Mouse (Mus musculus): ENCODE measurements around the gene Vps11.
"Not testable (repeated sequence)": the region's sequence is repeated elsewhere in the genome, so short reads cannot be mapped to it uniquely, and the experiment has no call there.

The Vps11 gene

DNA sequence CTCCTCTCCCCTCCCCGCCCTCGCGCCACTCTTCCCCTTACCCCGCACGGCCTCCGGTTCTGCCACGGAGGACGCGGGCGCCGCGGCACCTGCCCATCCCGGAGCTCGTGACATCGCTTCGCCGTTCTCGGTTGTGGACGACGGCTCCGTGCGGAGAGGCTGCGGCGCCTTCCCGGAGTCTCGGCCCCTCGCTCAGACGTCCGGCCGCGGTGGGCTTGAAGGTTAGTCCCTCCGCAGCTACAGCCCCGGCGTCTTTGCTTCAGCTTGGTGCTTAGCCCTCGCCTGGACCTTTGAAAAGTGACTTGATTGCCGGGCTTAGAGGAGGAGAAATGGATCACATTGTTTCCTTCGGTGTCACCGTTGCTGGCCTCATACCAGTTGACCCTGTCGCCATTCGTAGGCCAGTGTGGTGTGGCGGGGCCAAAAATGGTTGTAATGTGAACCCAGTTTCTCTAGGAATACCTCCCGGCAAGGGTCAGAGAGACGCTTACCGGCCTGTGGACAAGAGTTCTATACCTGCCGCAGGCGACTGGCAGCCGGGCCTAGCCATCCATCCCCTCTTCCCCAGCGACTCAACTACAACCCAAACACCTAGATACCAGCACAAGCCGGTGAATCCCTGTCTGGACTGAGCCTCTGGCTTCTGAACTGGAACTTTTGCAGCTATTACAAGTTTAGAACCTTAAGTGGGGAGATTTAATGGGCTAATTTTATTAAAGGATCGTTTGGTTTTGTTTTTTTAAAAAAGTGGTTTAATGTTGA is 26.0 kb downstream of the Vps11 start:
- in situ Hi-C loops (cut with MseI, MboI) = no loop called here

DNA sequence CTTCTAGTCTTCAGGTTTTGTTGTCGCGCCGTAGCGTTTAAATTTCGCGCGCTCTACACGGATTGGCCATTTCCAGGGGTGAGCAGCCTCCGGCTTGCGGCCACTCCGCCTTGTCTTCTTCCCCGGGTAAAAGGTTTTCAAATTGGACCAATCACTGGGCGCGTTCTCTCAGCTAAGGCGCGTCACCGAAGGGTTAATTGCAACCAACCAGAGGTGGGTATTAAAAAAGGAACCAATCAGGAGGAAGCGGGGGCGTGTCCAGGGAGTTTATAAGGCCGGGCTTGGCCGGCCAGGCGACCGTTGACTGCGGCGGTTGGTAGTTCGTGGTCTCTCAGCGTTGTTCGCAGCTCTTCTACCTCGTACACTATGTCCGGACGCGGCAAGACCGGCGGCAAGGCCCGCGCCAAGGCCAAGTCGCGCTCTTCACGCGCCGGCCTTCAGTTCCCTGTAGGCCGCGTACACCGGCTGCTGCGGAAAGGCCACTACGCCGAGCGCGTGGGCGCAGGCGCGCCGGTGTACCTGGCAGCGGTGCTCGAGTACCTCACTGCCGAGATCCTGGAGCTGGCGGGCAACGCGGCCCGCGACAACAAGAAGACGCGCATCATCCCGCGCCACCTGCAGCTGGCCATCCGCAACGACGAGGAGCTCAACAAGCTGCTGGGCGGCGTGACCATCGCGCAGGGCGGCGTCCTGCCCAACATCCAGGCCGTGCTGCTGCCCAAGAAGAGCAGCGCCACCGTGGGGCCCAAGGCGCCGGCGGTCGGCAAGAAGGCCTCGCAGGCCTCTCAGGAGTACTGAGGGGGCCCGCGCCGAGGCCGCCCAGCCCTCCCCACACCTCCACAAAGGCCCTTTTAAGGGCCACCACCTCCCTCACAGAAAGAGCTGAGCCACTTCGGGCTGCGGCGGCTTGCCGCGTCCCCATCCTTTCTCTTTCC is 26.8 kb downstream of the Vps11 start, which contains the start of gene H2afx:
TSS of gene H2afx (plus strand) at position 299 of the 935 bp plus-strand sequence.
- in situ Hi-C loops (cut with MseI, MboI) = no loop called here

DNA sequence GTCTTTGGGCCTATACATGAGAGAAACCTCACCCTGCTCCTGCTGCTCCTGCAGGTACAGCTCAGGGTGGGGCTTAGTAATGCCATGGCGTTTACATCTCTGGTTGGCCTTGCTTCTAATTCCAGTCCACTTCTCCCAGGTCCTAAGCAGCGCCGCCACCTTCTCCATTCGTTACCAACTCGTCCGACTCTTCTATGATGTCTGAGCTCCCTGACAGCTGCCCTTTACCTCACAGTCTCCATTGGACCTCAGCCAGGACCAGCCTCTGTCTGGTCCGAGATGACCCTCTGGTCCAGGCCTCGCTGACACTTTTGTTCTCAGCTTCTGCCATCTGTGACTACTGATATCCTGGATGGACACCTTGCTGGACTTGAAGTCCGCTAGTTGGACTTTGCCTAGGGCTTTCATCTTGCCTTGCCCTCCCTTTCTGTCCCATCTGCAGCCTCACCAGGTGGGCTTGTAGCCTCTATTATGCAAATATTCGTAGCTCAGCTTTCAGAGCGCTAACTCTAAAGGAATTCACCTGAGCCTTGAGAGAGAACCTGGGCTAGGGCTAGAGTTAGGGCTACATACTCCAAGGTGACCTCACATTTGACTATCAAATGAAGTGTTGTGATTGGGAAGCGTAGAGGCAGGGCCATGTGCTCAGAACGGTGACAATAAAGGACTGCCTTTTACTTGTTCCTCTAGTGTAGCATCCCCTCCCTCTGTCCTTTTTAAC is 28.4 kb downstream of the Vps11 start:
- in situ Hi-C loops (cut with MseI, MboI) = no loop called here

DNA sequence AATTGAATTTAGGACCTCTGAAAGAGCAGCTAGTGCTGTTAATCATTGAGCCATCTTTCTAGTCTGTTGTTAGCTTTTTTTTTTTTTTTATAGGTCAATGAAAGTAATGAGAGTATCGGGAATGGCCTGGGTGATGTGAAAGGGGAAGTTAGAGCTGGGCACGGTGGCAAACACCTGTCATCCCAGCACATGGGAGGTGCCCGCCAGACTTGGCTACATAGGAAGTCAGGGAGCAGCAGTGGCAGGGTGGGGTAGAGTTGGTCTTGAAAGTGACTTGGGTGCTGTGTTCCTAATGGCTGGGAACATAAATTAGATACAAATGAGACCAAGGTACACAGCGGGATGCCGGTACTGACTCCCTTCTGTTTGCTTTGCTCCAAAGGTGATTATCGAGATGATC is 30.7 kb downstream of the Vps11 start:
- in situ Hi-C loops (cut with MseI, MboI) = no loop called here

DNA sequence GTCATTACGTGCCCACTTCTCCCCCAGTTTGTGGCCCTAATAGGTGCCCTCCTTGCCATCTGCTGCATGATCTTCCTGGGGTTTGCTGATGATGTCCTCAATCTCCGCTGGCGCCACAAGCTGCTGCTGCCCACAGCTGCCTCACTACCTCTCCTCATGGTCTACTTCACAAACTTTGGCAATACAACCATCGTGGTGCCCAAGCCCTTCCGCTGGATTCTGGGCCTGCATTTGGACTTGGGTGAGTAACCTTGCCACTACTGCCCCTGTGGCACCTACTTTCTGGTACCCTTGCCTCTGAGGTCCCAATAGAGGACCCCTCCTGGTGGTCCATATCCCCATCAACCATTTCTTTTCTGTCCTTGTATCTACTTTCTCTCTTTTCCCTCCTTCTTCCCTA is 33.5 kb downstream of the Vps11 start:
- in situ Hi-C loops (cut with MseI, MboI) = no loop called here

DNA sequence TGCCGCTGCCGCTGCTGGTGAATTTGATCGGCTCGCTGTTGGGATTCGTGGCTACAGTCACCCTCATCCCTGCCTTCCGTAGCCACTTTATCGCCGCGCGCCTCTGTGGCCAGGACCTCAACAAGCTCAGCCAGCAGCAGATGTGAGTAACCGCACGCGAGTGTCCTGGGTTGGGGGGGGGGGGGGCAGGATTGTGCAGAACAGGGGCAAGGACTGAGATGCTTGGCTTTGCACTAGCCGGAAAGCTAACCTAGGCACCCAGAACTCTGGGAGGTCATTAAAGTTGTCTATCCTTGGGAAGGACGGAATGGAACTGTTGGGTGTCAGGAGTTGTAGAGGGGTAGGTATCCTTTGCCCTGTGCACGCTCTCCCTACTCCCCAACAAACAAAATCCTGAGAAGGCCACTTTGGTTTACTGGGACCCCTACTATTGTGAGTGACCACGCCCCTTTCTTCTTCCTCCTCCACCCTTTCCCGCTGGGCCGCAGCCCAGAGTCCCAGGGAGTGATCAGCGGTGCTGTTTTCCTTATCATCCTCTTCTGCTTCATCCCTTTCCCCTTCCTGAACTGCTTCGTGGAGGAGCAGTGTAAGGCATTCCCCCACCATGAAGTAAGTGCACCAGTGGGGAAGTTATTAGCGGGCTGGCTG is 34.3 kb downstream of the Vps11 start:
- in situ Hi-C loops (cut with MseI, MboI) = no loop called here

DNA sequence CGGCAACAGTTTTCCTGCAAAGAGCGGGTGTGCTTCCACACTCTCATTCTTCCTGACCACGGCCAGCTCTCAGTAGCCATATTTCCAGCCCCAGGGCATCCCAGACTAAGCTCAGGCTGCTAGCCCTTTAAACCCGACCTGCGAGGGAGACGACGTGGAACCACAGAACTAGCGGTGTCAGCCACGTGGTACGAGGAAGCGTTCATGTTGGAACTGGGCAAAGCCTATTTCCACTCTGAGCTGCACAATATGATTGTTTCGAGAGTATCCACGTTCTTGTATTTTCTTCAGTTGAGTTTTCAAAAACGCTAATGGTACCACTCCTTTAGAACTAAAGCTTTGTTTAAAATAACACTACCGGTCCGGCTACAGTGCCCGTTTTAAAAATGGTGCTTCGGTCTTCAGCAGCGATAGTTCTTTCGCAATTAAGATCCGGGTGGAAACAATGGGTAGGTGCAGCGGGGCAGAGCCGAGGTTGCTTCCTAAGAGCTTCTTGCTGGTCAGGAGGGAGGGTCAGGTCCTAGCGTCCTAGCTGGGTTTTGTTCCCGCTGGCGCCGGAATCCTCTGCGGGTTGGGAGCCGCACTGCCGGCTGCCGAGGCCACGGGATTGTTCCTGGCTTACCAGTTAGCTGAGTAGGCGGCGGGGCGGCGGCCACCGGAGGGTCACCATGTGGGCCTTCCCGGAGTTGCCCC is 35.0 kb downstream of the Vps11 start:
- in situ Hi-C loops (cut with MseI, MboI) = no loop called here

DNA sequence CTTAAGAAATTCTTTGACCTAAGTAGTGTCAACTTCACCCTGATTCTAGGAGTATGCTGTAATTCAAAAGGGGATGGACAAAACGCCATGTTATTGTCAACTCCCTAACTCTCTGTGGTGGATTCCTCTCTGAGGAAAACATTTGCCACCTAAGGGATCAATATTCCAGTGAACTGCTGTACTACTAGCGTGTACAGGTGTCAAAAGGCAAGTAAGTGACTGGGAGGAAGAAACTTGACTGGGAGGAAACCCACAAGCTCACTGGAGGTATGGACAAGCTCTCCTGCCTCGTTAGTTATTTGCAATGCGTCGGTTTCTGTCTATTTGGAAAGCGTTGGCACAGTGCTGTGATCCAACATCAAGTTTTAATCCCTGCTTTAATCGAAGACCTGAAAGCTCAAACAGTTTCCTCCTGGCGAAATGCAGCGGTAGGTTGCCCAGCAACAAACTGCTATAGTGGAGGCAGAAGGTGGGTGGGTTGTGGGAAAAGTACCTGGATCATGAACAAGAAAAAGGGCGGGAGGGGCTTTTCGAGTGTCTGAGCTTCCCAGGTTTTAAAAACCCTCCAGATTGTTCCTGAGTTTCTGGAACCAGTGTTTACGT is 35.6 kb downstream of the Vps11 start, which contains the start of gene Dpagt1:
TSS of gene Dpagt1 (plus strand) at position 252 of the 603 bp plus-strand sequence.
- in situ Hi-C loops (cut with MseI, MboI) = no loop called here

DNA sequence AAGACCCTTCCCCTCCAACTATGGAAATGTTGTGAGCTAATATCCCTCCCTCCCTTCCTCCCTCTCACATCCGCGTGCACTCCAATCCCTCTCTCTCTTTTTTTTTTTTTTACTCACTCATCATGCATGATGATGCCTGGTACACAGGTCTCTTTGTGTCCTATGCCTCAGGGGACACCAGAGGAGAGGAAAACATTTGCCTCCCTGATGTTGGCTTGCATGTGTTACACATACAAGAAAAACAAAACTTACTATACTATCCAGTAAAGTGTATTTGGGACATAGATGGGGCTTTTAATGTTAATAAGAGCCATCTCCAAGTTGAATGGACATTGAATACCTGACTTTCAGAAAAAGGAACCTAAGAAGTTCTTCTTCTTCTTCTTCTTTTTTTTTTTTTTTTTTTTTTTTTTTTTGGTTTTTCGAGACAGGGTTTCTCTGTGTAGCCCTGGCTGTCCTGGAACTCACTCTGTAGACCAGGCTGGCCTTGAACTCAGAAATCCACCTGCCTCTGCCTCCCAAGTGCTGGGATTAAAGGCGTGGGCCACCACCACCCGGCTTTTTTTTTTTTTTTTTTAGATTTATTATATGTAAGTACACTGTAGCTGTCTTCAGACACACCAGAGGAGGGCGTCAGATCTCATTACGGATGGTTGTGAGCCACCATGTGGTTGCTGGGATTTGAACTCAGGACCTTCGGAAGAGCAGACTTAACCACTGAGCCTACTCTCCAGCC is 36.3 kb downstream of the Vps11 start:
- in situ Hi-C loops (cut with MseI, MboI) = not testable (repeated sequence)

DNA sequence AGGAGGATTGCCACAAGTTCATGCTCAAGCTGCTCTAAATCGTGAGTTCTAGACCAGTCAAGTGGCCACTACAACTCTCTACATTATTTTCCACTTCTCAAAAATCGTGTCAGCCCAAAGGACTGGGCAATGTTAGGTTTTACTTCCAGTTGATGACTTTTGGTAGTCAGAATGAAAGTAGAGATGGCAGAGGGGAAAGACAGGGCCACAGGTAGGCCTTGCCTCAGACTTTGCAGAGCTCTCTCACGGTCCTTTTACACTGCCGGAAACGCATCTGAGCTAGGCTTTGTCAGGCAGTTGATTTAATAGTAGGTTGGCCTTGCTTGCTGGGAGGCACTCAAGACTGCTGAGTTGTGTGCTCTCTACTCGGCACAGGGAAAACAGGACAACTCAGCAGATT is 37.3 kb downstream of the Vps11 start:
- in situ Hi-C loops (cut with MseI, MboI) = no loop called here

DNA sequence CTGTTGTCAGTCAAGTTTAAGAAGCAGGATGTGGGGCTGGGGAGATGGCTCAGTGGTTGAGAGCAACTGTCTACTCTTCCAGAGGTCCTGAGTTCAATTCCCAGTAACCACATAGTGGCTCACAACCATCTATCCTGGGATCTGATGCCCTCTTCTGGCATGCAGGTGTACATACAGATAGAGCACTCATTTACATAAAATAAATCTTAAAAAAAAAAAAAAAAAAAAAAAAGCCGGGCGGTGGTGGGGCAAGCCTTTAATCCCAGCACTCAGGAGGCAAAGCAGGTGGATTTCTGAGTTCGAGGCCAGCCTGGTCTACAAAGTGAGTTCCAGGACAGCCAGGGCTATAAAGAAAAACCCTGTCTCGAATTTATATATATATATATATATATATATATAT is 37.8 kb downstream of the Vps11 start:
- in situ Hi-C loops (cut with MseI, MboI) = not testable (repeated sequence)

DNA sequence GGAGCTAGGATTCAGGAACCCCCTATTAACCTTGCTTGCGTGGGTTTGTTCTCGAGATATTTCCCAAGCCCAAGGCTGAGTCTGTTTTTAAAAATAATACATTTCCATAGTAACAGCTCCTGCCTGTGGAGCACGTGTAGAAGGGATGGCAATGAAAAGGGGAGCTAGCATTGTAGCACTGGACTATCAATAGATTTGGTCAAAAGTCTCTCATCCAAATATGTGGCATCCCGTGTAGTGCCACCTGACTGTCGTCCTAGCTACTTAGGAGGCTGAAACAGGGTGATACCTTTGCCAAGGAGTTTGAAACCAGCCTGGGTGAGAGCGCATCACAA is 40.7 kb downstream of the Vps11 start:
- in situ Hi-C loops (cut with MseI, MboI) = no loop called here

DNA sequence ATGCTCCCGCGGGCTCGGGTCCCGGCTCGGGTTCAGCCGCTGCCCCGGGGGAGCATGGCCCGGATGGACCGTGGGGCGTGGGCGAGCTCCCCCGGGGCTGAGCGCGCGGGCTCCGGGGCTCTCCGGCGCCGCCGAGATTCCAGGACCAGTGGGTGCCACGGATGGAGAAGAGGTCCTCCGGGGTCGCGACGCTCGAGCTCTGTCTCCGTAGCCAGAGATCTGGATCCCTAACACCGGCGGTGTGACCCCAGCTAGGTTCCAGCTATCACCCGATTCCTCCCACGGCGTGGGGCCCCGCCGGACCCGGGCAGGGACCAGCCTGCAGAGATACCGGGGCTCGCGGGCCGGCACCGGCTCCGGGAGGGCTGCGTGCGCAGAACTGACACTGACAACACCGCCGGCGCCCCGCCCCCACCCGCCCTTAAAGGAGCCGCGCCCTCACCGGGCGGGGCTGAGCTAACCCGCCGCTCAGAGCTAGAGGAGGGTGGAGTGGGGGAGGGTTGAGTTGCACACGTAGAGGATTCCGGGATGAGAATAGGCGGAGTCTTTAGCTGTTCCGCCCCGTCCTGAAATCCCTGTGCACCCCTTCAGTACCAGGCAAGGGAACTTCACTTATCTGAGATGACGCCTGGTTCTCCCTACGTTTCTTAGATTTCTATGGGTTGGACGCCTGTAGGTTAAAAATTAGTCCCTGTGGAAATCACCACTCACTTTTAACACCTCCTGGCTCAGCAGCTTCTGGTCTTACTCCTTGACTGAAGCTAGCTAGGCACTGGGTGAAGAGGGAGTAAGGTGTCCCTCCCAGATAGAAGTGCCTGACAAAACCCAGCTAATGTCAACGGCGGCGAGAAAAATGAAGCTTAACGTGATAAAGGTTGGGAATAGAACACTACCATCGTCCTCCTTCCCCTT is 41.3 kb downstream of the Vps11 start, which contains the start of gene C2cd2l:
TSS of gene C2cd2l (minus strand) at position 399 of the 912 bp plus-strand sequence.
- in situ Hi-C loops (cut with MseI, MboI) = no loop called here

DNA sequence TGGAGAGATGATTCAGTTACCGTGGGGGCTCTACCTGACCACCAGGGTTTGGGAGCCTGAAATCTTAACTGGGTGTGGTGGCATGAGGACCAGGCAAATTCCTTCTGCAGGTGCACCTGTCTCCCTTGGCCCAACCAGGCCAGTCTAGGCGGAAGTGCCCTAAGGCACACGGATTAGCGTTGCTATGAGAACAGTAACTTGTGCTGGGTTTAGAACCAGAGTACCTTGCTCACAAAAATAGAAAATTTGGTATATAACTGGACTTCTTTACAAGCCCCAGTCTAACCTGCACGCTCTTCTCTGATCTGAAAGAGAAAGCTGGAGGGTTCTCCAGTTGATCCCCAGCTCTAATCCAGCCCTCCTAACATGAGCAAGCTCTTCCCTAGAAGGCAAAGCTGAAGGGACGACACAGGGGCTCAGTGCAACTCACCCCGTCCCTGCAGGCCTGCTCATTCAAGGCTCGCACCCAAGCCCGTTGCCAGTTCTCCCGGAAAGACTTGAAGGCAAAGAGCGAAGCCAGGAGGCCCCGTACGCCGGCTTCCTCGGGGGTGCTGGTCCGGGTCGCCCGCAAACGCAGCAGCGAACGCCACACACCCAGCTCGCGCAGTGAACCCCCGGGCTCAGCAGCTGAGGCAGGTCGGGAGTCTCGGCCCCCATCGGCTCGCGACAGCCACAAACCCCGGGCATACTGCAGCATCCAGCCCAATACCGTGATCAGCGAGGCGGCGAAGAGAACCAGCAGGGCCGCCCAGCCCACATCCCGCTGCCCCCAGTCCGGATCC is 42.2 kb downstream of the Vps11 start:
- in situ Hi-C loops (cut with MseI, MboI) = no loop called here

DNA sequence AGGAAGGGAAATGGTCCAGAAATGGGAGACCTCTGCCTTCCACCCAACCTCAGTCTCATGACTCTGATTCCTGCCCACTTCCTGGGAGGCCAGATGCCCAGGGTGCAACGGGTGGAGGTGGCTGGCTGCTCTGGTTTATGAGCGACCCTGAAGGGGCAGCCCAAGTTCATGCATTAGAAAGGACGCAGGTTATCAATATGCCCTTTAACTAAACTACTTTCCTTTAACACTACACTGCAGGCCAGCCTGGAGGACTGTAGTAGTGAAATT is 42.7 kb downstream of the Vps11 start:
- in situ Hi-C loops (cut with MseI, MboI) = no loop called here

DNA sequence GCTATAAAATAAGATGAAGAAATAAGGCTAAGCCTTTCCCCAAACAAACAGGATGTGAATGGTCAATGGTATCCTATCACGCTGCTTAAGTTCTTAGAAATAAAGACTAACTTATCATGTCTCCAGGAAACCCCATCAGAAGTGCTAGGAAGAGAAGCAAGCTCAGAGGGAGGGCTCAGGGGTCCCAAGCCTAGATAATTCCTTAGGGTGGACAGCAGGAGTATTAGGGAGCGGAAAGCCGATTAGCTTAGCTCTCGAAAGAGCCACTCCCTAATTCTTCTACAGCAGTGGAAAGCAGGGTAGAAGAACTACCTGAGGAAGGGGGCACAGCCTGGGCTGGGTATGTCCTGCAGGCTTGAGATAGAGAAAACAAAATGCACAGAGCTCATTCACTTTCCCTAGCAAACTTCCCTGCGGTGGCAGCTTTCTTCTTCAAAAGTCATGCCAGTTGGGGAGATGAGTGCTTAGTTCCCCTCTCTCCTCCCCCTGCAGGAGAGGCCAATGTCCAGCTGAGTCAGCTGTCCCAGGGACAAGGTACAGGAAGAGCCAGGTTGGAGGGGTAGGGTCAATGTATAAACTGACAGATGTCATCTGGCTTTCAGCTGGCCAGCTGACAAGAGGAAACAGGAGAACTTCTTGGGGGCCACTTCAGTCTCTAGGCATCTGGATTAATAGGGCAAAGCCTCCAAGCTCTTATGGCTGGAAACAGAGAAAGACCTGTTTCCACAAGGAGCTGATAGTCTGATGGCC is 43.2 kb downstream of the Vps11 start:
- in situ Hi-C loops (cut with MseI, MboI) = no loop called here

DNA sequence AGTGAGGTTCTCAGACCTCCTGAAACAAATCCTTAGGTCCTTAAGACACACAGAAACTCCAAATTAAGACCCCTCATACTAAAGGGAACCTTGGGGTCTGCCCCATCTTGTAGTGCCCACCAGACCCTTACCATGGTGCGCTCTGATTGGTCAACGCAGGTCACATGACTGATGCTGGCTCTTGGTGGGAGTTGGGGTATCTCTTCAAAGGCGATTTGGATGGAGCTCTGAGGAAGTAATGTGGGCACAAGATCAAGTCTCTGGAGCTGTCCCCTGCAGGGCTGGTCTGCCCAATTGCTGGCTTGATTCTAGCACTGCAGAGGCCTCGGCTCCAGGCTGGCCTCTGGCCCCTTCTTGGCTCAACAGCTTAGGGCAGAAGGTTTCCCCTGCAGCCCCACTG is 44.0 kb downstream of the Vps11 start:
- in situ Hi-C loops (cut with MseI, MboI) = no loop called here
